Comparison of ENCODE assay signal across 27 mouse cellular contexts in genomic region chr2:91019911-91020310, GRCm38 (mm10). TPM values are rescaled to one million over a fixed set of nuclear protein-coding genes. Genes with fewer than 3 reads are reported as not detected.
"Had no signal": no experiment of that assay in that cellular context is flagged by ENCODE, and none has a peak within 500 bp of the region (broad histone marks: within the 10 kb centered on the region; RNA-seq: fewer than 3 reads in every experiment).

No protein-coding gene starts in this region.

- H3K27me3 ChIP-seq: embryonic facial prominence, embryonic 12.5 days; embryonic facial prominence, embryonic 13.5 days; embryonic facial prominence, embryonic 15.5 days; forebrain, embryonic 12.5 days; forebrain, embryonic 13.5 days; forebrain, embryonic 15.5 days had no signal

- H3K4me1 ChIP-seq: embryonic facial prominence, embryonic 12.5 days; embryonic facial prominence, embryonic 13.5 days; embryonic facial prominence, embryonic 15.5 days; forebrain, embryonic 12.5 days; forebrain, embryonic 13.5 days; forebrain, embryonic 15.5 days had no signal

- H3K4me2 ChIP-seq: embryonic facial prominence, embryonic 12.5 days; embryonic facial prominence, embryonic 13.5 days; embryonic facial prominence, embryonic 15.5 days; forebrain, embryonic 12.5 days; forebrain, embryonic 13.5 days; forebrain, embryonic 15.5 days had no signal

- H3K27ac ChIP-seq: embryonic facial prominence, embryonic 10.5 days; embryonic facial prominence, embryonic 12.5 days; embryonic facial prominence, embryonic 13.5 days; embryonic facial prominence, embryonic 15.5 days; forebrain, embryonic 10.5 days; forebrain, embryonic 12.5 days; forebrain, embryonic 13.5 days; forebrain, embryonic 15.5 days had no signal

- H3K9ac ChIP-seq: embryonic facial prominence, embryonic 12.5 days; embryonic facial prominence, embryonic 13.5 days; embryonic facial prominence, embryonic 15.5 days; forebrain, embryonic 12.5 days; forebrain, embryonic 13.5 days; forebrain, embryonic 15.5 days; forebrain, postnatal 0 days had no signal

- ATAC-seq: forebrain, embryonic 13.5 days; forebrain, embryonic 14.5 days; forebrain, embryonic 15.5 days; forebrain, embryonic 16.5 days; forebrain, postnatal 0 days had no signal

- DNase-seq: cerebellum, adult 18-20 months; cerebellum, adult 2 months; cerebellum, adult 8-10 months; cerebellum, adult 9-10 months; cerebellum, adult 9-11 months; cerebellum, postnatal 10 days; cerebellum, postnatal 14 days; cerebellum, postnatal 25 days; cerebellum, postnatal 36 days; embryo, embryonic 11 days; forebrain, postnatal 0 days; gastrocnemius, postnatal 10 days; gastrocnemius, postnatal 14 days; gastrocnemius, postnatal 25 days; gastrocnemius, postnatal 36 days; heart, adult 18-20 months had no signal

- H3K9me3 ChIP-seq: embryonic facial prominence, embryonic 10.5 days; embryonic facial prominence, embryonic 12.5 days; embryonic facial prominence, embryonic 13.5 days; embryonic facial prominence, embryonic 15.5 days; forebrain, embryonic 10.5 days; forebrain, embryonic 12.5 days; forebrain, embryonic 13.5 days; forebrain, embryonic 15.5 days had no signal

- H3K4me3 ChIP-seq: embryonic facial prominence, embryonic 10.5 days; embryonic facial prominence, embryonic 12.5 days; embryonic facial prominence, embryonic 13.5 days; embryonic facial prominence, embryonic 15.5 days; erythroblast, embryonic 14.5 days; forebrain, embryonic 10.5 days; forebrain, embryonic 12.5 days; forebrain, embryonic 13.5 days; forebrain, embryonic 15.5 days had no signal

RNA-seq across cellular contexts. Expression of gene Rapsn, which starts 15.5 kb away (rescaled TPM):
- polyA plus RNA-seq: erythroblast, embryonic 14.5 days had no signal
